Mouse (Mus musculus) liver, adult 10 weeks (tissue): ENCODE results near the gene Tln2. TPM values are rescaled to one million over a fixed set of nuclear protein-coding genes. Genes with fewer than 3 reads are reported as not detected.

Source experiments
- polyA plus RNA-seq: library from polyadenylated mRNA; stranded (reverse); fragments of 350-450 nt; fragmentation: Illumina TruSeq; extraction: RNeasy Lipid Tissue Mini Kit (QIAGEN cat#74804); gene quantifications from one replicate; pipeline ENCODE4 v1.2.3, GENCODE M21; 2014; ENCODE audit warnings: low read depth, low replicate concordance

The Tln2 gene
- polyA plus RNA-seq = 0.61 TPM

GRCm38 (mm10) chr9:67559603-67560002 lies at the start of gene Tln2:
Tln2 (minus strand) TSS chr9:67559703.

Other genes with a start within 250 kb of the Tln2 start
- gene C2cd4b, start 199.7 kb upstream of the Tln2 start, polyA plus RNA-seq = not detected